Comparison of ENCODE assay signal across 17 mouse cellular contexts in genomic region chr15:102120530-102120929, GRCm38 (mm10). TPM values are rescaled to one million over a fixed set of nuclear protein-coding genes. Genes with fewer than 3 reads are reported as not detected.
DNase-seq lines count a peak whose midpoint lies in the region; ATAC-seq and TF ChIP-seq lines count a peak whose summit lies in the region.
"Had no signal": no experiment of that assay in that cellular context is flagged by ENCODE, and none has a peak within 500 bp of the region (broad histone marks: within the 10 kb centered on the region; RNA-seq: fewer than 3 reads in every experiment).

No protein-coding gene starts in this region.

- intact Hi-C loops in gastrocnemius, postnatal 14 days (cut with DNase I; ENCODE audit: low total_unique reads), result no loop called here

- no peak overlapping the region for H3K9ac ChIP-seq in kidney, embryonic 16.5 days (replicated peaks; ENCODE audit: low read length)
- H3K9ac ChIP-seq: embryonic facial prominence, embryonic 12.5 days; hindbrain, embryonic 15.5 days; liver, postnatal 0 days; neural tube, embryonic 12.5 days had no signal

- H3K9me3 ChIP-seq in kidney, embryonic 16.5 days (ENCODE audit: low read length), result no peaks in the 10 kb centered on the region
- H3K9me3 ChIP-seq: embryonic facial prominence, embryonic 12.5 days; hindbrain, embryonic 15.5 days; neural tube, embryonic 12.5 days had no signal

- no peaks in the 10 kb centered on the region for H3K27me3 ChIP-seq in kidney, adult 2 months (replicated peaks; ENCODE audit: control insufficient read depth, insufficient read depth, low read length)
- H3K27me3 ChIP-seq in kidney, embryonic 16.5 days (ENCODE audit: insufficient read depth, low read length), result no peaks in the 10 kb centered on the region
- H3K27me3 ChIP-seq: embryonic facial prominence, embryonic 12.5 days; hindbrain, embryonic 15.5 days; neural tube, embryonic 12.5 days had no signal

- no peak for TF ChIP-seq CTCF in kidney, adult 2 months (conservative IDR thresholded peaks at IDR 0.05; ENCODE audit: insufficient read depth, insufficient read length, low read depth, low read length)

- no peak overlapping the region for H3K4me3 ChIP-seq in kidney, adult 2 months (ENCODE audit: insufficient read depth, low read depth, low read length)
- H3K4me3 ChIP-seq in kidney, embryonic 16.5 days (ENCODE audit: low read length), result no peak overlapping the region
- H3K4me3 ChIP-seq: embryonic facial prominence, embryonic 12.5 days; hindbrain, embryonic 15.5 days; neural tube, embryonic 12.5 days had no signal

- no peak for ATAC-seq in kidney, embryonic 16.5 days (ENCODE audit: low FRiP score, low TSS enrichment)
- ATAC-seq: forebrain, embryonic 16.5 days; liver, postnatal 0 days had no signal

- 72% methylated on average over 5 of the region's 5 CpGs for WGBS in kidney, adult 2 months
- 88% methylated on average over 5 of the region's 5 CpGs for WGBS in kidney, embryonic 16.5 days

- no peak overlapping the region for H3K4me2 ChIP-seq in kidney, embryonic 16.5 days (replicated peaks; ENCODE audit: low read depth, low read length)
- H3K4me2 ChIP-seq: embryonic facial prominence, embryonic 12.5 days; hindbrain, embryonic 15.5 days; neural tube, embryonic 12.5 days had no signal

- H3K27ac ChIP-seq in kidney, adult 2 months (ENCODE audit: insufficient read depth, low read depth, low read length), result no peak overlapping the region
- no peak overlapping the region for H3K27ac ChIP-seq in kidney, embryonic 16.5 days (ENCODE audit: low read length)
- H3K27ac ChIP-seq: hindbrain, embryonic 15.5 days; neural tube, embryonic 12.5 days had no signal

- TF ChIP-seq POLR2A in kidney, adult 2 months (IDR thresholded peaks at IDR 0.05; ENCODE audit: low read depth, low read length), result no peak

- H3K36me3 ChIP-seq in kidney, adult 2 months (ENCODE audit: control insufficient read depth, insufficient read depth, low read length), result peaks cover 2% of the 10 kb centered on the region
- H3K36me3 ChIP-seq in kidney, embryonic 16.5 days (ENCODE audit: insufficient read depth, low read length), result peaks cover 43% of the 10 kb centered on the region

- DNase-seq in gastrocnemius, adult 18-20 months (ENCODE audit: low spot score), result peak; percentile 78
- no peak for DNase-seq in gastrocnemius, postnatal 14 days
- DNase-seq in kidney, adult 2 months, result peak; percentile 59
- DNase-seq in heart, adult 9 months (ENCODE audit: low spot score in 2 of 2), result peak; percentile 64 to 76
- peak; percentile 64 for DNase-seq in testis, postnatal 10 days (ENCODE audit: low spot score)
- no peak for DNase-seq in lung, postnatal 25 days (ENCODE audit: low spot score)
- DNase-seq: liver; liver, postnatal 0 days; lung, postnatal 14 days; right cerebral cortex, postnatal 14 days had no signal

- H3K4me1 ChIP-seq in kidney, adult 2 months (ENCODE audit: control insufficient read depth, insufficient read depth, low read length), result no peaks in the 10 kb centered on the region
- H3K4me1 ChIP-seq in kidney, embryonic 16.5 days (ENCODE audit: insufficient read depth, low read length), result no peaks in the 10 kb centered on the region
- H3K4me1 ChIP-seq: embryonic facial prominence, embryonic 12.5 days; neural tube, embryonic 12.5 days had no signal

RNA-seq across cellular contexts. Expression of gene Spryd3, which starts 15.5 kb away (rescaled TPM):
- 1 to 10 TPM; 4.9 to 7.7 TPM for total RNA-seq in gastrocnemius, adult 18-20 months (2021)
- 10 to 100 TPM; 10.0 to 12.0 TPM for total RNA-seq in gastrocnemius, postnatal 14 days (2021)
- polyA plus RNA-seq in kidney, adult 2 months (2012; rRNA removed), result 29.7 and 30.1 TPM in 2 replicates
- polyA plus RNA-seq in kidney, embryonic 16.5 days (2015; fragmentation: Nextera tagmentation; extraction: Ambion mirVana), result 19.0 and 22.4 TPM in 2 replicates

RNA-seq across cellular contexts. Expression of gene Tns2, which starts 20.3 kb away (rescaled TPM):
- 10 to 100 TPM; 31.3 to 31.6 TPM for total RNA-seq in gastrocnemius, adult 18-20 months (2021)
- 10 to 100 TPM; 29.8 to 45.6 TPM for total RNA-seq in gastrocnemius, postnatal 14 days (2021)
- 124 and 143 TPM in 2 replicates for polyA plus RNA-seq in kidney, adult 2 months (2012; rRNA removed)
- 51.2 and 56.3 TPM in 2 replicates for polyA plus RNA-seq in kidney, embryonic 16.5 days (2015; fragmentation: Nextera tagmentation; extraction: Ambion mirVana)
- total RNA-seq: common myeloid progenitor, adult 5-6 weeks; monocyte, adult 5-6 weeks had no signal

RNA-seq across cellular contexts. Expression of gene Igfbp6, which starts 23.6 kb away (rescaled TPM):
- 10 to 100 TPM; 32.2 to 50.3 TPM for total RNA-seq in gastrocnemius, adult 18-20 months (2021)
- 10 to 100 TPM; 65.6 to 80.6 TPM for total RNA-seq in gastrocnemius, postnatal 14 days (2021)
- polyA plus RNA-seq in kidney, adult 2 months (2012; rRNA removed), result 18.5 and 26.8 TPM in 2 replicates
- 33.0 and 33.9 TPM in 2 replicates for polyA plus RNA-seq in kidney, embryonic 16.5 days (2015; fragmentation: Nextera tagmentation; extraction: Ambion mirVana)
- total RNA-seq: common myeloid progenitor, adult 5-6 weeks had no signal

RNA-seq across cellular contexts. Expression of gene Soat2, which starts 29.8 kb away (rescaled TPM):
- total RNA-seq in gastrocnemius, adult 18-20 months (2021), result under 1 TPM in 1 of 2 experiments, not detected in 1; 0.09 TPM
- total RNA-seq in gastrocnemius, postnatal 14 days (2021), result under 1 TPM in 1 of 2 experiments, not detected in 1; 0.13 TPM
- polyA plus RNA-seq in kidney, adult 2 months (2012; rRNA removed), result 1.1 and 1.2 TPM in 2 replicates
- 0.40 and 0.41 TPM in 2 replicates for polyA plus RNA-seq in kidney, embryonic 16.5 days (2015; fragmentation: Nextera tagmentation; extraction: Ambion mirVana)
- polyA plus RNA-seq: forebrain, embryonic 16.5 days had no signal

RNA-seq across cellular contexts. Expression of gene Eif4b, which starts 47.0 kb away (rescaled TPM):
- 100 to 1,000 TPM; 224 to 227 TPM for total RNA-seq in gastrocnemius, adult 18-20 months (2021)
- total RNA-seq in gastrocnemius, postnatal 14 days (2021), result 100 to 1,000 TPM; 130 to 139 TPM
- 92.1 and 124 TPM in 2 replicates for polyA plus RNA-seq in kidney, adult 2 months (2012; rRNA removed)
- 137 and 140 TPM in 2 replicates for polyA plus RNA-seq in kidney, embryonic 16.5 days (2015; fragmentation: Nextera tagmentation; extraction: Ambion mirVana)

Comparison
In these comparisons a context has a peak if more than half of its experiments do, and no peak if none do; other contexts are left out.
1. DNase-seq: peak in gastrocnemius, adult 18-20 months (single experiment), kidney, adult 2 months (single experiment), heart, adult 9 months (2 of 2) and testis, postnatal 10 days (single experiment); none in gastrocnemius, postnatal 14 days (single experiment) and lung, postnatal 25 days (single experiment).